Mouse (Mus musculus) neural tube, embryonic 12.5 days (tissue): Measurements from ENCODE around the gene Eif3b. TPM values are rescaled to one million over a fixed set of nuclear protein-coding genes. Genes with fewer than 3 reads are reported as not detected.

ENCODE experiments used
- ATAC-seq: fragments of 200-750 bp; cut with Nextera tagmentation; 2 replicates; pipeline ENCODE4 v1.8.0; 2017; ENCODE audit warnings: low read depth, mild to moderate bottlenecking, moderate TSS enrichment, moderate library complexity; ENCODE audit not compliant: low FRiP score
- H3K27ac ChIP-seq: fragments of 300-500 bp; sonication (generic); 2 replicates; pipeline ENCODE4 v1.5.1; 2016
- H3K27me3 ChIP-seq: fragments of 300-500 bp; sonication (generic); replicated peaks from 2 replicates; pipeline ENCODE4 v1.6.1; 2016; ENCODE audit warnings: mild to moderate bottlenecking
- H3K36me3 ChIP-seq: fragments of 300-500 bp; sonication (generic); 2 replicates; pipeline ENCODE4 v1.6.1; 2016; ENCODE audit warnings: mild to moderate bottlenecking
- H3K4me1 ChIP-seq: fragments of 300-500 bp; sonication (generic); 2 replicates; pipeline ENCODE4 v1.6.1; 2016
- H3K4me2 ChIP-seq: fragments of 300-500 bp; sonication (generic); replicated peaks from 2 replicates; pipeline ENCODE4 v1.6.1; 2016; ENCODE audit warnings: mild to moderate bottlenecking
- H3K4me3 ChIP-seq: fragments of 300-500 bp; sonication (generic); 2 replicates; pipeline ENCODE4 v1.5.1; 2016
- H3K9ac ChIP-seq: fragments of 300-500 bp; sonication (generic); 2 replicates; pipeline ENCODE4 v1.6.1; 2016; ENCODE audit warnings: mild to moderate bottlenecking
- H3K9me3 ChIP-seq: fragments of 300-500 bp; sonication (generic); 2 replicates; pipeline ENCODE4 v1.6.1; 2016; ENCODE audit warnings: mild to moderate bottlenecking
- WGBS: fragments of 180-500 bp; shearing (Covaris S2); methylation state at CpG from one replicate; pipeline ENCODE4 v1.1.7; 2016; 5-methylcytosine and 5-hydroxymethylcytosine counted together
- polyA plus RNA-seq: library from polyadenylated mRNA; unstranded; fragments of >200 nt; fragmentation: Nextera tagmentation; extraction: Ambion mirVana; gene quantifications from 2 replicates; pipeline ENCODE4 v1.2.1, GENCODE M21; 2016

Gene Eif3b
- polyA plus RNA-seq, 1 experiment from 2014 or later = 170 TPM

GRCm38 (mm10) chr5:140383559-140383958, 35.6 kb upstream of the Eif3b start:
- ATAC-seq = no peak
- no peak overlapping the region for H3K9ac ChIP-seq
- 0 out of 2 replicates have a peak overlapping the region, but pooled peaks have one; percentile 5 for H3K4me2 ChIP-seq
- H3K9me3 ChIP-seq = no peaks in the 10 kb centered on the region
- no peak overlapping the region for H3K4me3 ChIP-seq
- WGBS = 24% methylated on average over 7 of the region's 7 CpGs
- H3K27ac ChIP-seq = no peak overlapping the region
- no peaks in the 10 kb centered on the region for H3K36me3 ChIP-seq
- peaks cover 16% of the 10 kb centered on the region for H3K4me1 ChIP-seq
- no peaks in the 10 kb centered on the region for H3K27me3 ChIP-seq

- H3K4me1 ChIP-seq = peaks cover 18% of the 10 kb centered on the region
- H3K27me3 ChIP-seq = no peaks in the 10 kb centered on the region
- H3K27ac ChIP-seq = no peak overlapping the region
- no peaks in the 10 kb centered on the region for H3K36me3 ChIP-seq
- no peak overlapping the region for H3K4me2 ChIP-seq
- no peak overlapping the region for H3K9ac ChIP-seq
- no peak for ATAC-seq
- no peaks in the 10 kb centered on the region for H3K9me3 ChIP-seq
- H3K4me3 ChIP-seq = no peak overlapping the region
- 93% methylated on average over 1 of the region's 1 CpGs for WGBS
Measured at GRCm38 (mm10) chr5:140384462-140384861, 34.7 kb upstream of the Eif3b start.

- ATAC-seq = no peak
- no peak overlapping the region for H3K9ac ChIP-seq
- no peaks in the 10 kb centered on the region for H3K36me3 ChIP-seq
- no peak overlapping the region; the same call in 1 of the 2 replicates for H3K4me2 ChIP-seq
- no peak overlapping the region for H3K4me3 ChIP-seq
- H3K27ac ChIP-seq = no peak overlapping the region
- peaks cover 18% of the 10 kb centered on the region for H3K4me1 ChIP-seq
- WGBS = 87% methylated on average over 7 of the region's 7 CpGs
- no peaks in the 10 kb centered on the region for H3K27me3 ChIP-seq
- no peaks in the 10 kb centered on the region for H3K9me3 ChIP-seq
Measured at GRCm38 (mm10) chr5:140387236-140387635, 31.9 kb upstream of the Eif3b start.

GRCm38 (mm10) chr5:140387816-140388510, 31.2 kb upstream of the Eif3b start:
- no peak for ATAC-seq
- 85% methylated on average over 12 of the region's 12 CpGs for WGBS
- Histone ChIP-seq H3K4me1 (peaks cover 18% of the 10 kb centered on the region), H3K9me3 (no peaks in the 10 kb centered on the region), H3K27me3 (no peaks in the 10 kb centered on the region), H3K4me3 (peak overlapping the region; percentile 64), H3K27ac (no peak overlapping the region), H3K9ac (0 out of 2 replicates have a peak overlapping the region, but pooled peaks have one; percentile 49), H3K36me3 (no peaks in the 10 kb centered on the region), H3K4me2 (peak overlapping the region; percentile 77)

DNA sequence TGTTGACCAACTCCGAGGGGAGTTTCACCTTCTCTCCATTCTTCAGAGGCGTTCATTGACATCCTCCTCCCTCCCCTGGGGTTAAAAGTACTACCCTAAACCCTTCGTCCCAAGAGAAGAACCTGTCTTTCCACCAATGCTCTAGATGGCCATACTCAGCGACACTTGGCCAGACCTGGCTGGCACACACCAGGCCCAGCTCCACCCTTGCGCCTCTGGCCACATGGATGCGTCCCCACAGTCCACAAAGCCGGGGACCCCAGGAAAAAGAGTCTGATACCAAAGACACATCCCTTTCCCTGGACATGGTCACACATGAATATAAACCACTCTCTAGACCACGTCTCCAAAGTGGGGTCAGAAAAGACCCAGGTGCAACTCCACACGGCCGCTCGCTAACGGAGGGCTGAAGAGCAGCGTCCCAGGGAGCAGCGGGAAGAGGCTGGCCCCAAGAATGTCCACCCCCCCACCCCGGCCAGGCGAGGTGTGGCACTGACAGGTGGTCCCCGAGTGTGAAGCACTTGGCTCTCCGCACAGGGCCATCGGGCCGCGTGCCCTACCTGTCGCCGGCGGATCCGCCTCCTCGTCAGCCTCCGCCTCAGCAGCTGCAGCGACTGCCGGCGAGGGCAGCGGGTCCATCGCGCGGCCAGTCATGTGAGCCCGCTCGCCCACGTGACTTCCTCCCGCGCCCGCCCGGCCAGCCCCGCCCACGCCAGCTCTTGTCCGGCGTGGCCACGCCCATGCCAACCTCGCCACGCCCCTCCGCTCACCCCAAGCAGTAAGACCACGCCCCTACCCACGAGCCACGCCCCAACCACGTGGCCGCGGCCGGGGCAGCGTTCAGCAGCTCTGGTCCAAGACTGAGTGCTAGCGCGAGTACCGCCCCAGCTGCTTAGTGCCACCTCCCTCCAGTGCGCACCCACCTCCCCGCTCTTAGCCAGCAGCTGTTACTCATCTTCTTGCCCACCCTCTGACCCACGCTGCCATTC, 30.2 kb upstream of the Eif3b start, which contains the start of gene Snx8:
Gene Snx8 (minus strand): TSS at position 675 of the 989 bp plus-strand sequence.
- Histone ChIP-seq H3K27ac (peak within 1 kb of the TSS; percentile 33; the same call in 1 of the 2 replicates), H3K27me3 (no peaks in the 10 kb centered on the region), H3K9ac (peak within 1 kb of the TSS; percentile 49), H3K4me2 (peak within 1 kb of the TSS; percentile 77), H3K9me3 (no peaks in the 10 kb centered on the region), H3K4me1 (peaks cover 14% of the 10 kb centered on the region), H3K4me3 (peak within 1 kb of the TSS; percentile 64), H3K36me3 (no peaks in the 10 kb centered on the region)
- 1% methylated on average over 63 of the region's 63 CpGs for WGBS
- peak; percentile 93 for ATAC-seq

GRCm38 (mm10) chr5:140389647-140390046, 29.5 kb upstream of the Eif3b start:
- ATAC-seq = peak; percentile 18; the same call in 1 of the 2 replicates
- peak overlapping the region; percentile 77 for H3K4me2 ChIP-seq

DNA sequence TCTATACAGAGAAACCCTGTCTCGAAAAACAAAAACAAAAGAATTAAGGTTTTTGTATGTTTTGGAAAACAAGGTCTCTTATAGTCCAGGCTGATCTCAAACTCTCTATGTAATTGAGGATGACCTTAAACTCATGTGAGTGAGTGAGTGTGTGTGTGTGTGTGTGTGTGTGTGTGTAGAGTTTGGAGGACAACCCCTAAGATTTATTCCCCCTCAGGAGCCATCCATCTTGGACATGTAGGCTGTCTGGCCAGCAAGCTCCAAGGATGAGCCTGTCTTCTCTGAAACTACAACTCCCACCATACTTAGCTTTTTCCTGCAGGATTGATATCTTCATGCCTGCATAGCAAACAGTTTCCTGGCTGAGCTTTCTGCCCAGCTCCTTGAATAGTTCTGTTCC, 27.7 kb upstream of the Eif3b start:
- WGBS = 81% methylated on average over 1 of the region's 1 CpGs
- Histone ChIP-seq H3K4me2 (no peak overlapping the region), H3K27me3 (no peaks in the 10 kb centered on the region), H3K9me3 (no peaks in the 10 kb centered on the region), H3K4me3 (no peak overlapping the region), H3K27ac (no peak overlapping the region), H3K9ac (no peak overlapping the region), H3K36me3 (no peaks in the 10 kb centered on the region), H3K4me1 (peaks cover 14% of the 10 kb centered on the region)
- ATAC-seq = no peak

More at GRCm38 (mm10) chr5:140389647-140390046, 29.5 kb upstream of the Eif3b start:
- no peaks in the 10 kb centered on the region for H3K9me3 ChIP-seq
- 67% methylated on average over 3 of the region's 3 CpGs for WGBS
- peak overlapping the region; percentile 64 for H3K4me3 ChIP-seq
- peaks cover 14% of the 10 kb centered on the region for H3K4me1 ChIP-seq
- 0 out of 2 replicates have a peak overlapping the region, but pooled peaks have one; percentile 33 for H3K9ac ChIP-seq
- H3K36me3 ChIP-seq = no peaks in the 10 kb centered on the region
- H3K27me3 ChIP-seq = no peaks in the 10 kb centered on the region
- H3K27ac ChIP-seq = peak overlapping the region; percentile 33; the same call in 1 of the 2 replicates

GRCm38 (mm10) chr5:140391981-140392380, 27.1 kb upstream of the Eif3b start:
- Histone ChIP-seq H3K9me3 (no peaks in the 10 kb centered on the region), H3K4me2 (no peak overlapping the region), H3K27me3 (no peaks in the 10 kb centered on the region), H3K4me1 (peaks cover 14% of the 10 kb centered on the region), H3K4me3 (no peak overlapping the region), H3K36me3 (no peaks in the 10 kb centered on the region), H3K9ac (no peak overlapping the region), H3K27ac (no peak overlapping the region)
- no peak for ATAC-seq
- WGBS = 88% methylated on average over 5 of the region's 5 CpGs

DNA sequence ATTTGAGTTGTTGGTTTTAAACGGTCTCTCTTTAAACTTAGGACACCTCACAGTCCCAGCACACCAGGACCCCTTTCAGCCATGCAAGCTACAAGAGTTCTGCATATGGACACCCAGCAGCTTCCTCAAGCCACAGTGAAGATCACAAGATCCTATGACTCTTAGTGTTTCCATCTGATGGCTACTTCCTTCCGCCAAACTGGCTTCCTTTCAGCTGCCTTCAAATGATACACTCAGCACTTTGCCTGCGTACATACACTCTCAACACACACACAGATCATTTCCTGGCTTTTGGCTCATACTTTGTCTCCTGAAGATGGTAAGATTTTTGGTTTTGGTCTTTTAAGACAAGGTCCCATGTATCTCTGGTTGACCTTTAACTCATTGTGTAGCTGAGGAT, 26.4 kb upstream of the Eif3b start:
- no peak for ATAC-seq
- no peak overlapping the region for H3K27ac ChIP-seq

DNA sequence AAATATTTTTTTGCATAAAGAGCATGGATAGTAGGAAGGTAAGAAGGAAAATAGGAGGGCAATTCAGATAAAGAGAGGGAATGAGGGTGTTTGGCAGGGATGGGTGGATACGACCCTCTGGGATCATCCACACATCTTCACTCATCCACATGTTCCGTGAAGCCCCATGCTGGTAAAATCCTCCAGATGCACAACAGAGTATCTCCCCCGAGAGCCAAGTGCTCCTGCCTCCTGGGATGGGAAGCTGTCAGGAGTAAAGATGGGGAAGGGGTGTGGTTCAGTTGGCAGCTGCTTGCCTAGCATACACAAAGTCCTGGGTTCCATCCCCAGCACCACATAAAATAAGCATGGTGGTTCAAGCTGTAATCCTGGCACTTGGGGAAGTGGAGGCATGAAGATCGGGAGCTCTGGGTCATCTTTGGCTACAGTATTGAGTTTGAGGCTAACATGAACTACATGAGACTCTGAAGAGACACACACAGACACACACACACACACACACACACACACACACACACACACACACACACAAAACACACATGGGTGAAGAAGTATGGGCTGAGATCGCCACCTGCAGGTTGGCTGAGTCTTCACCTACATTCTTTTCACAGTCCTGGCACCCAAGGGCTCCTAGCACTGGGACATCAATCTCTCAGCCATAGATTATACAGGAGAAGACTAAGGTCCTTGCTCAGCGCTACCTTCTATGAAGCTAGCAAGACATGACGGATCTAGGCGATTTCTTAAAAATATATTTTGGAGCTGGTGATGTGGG, 22.8 kb upstream of the Eif3b start:
- H3K4me3 ChIP-seq = no peak overlapping the region
- no peak overlapping the region for H3K27ac ChIP-seq
- H3K4me1 ChIP-seq = no peaks in the 10 kb centered on the region
- H3K4me2 ChIP-seq = no peak overlapping the region
- no peaks in the 10 kb centered on the region for H3K36me3 ChIP-seq
- WGBS = 61% methylated on average over 8 of the region's 8 CpGs
- H3K9ac ChIP-seq = no peak overlapping the region
- no peaks in the 10 kb centered on the region for H3K9me3 ChIP-seq
- ATAC-seq = no peak
- H3K27me3 ChIP-seq = no peaks in the 10 kb centered on the region

More for the DNA sequence above, 26.4 kb upstream of the Eif3b start:
- Histone ChIP-seq H3K9ac (no peak overlapping the region), H3K36me3 (no peaks in the 10 kb centered on the region), H3K4me3 (no peak overlapping the region), H3K4me1 (peaks cover 11% of the 10 kb centered on the region), H3K27me3 (no peaks in the 10 kb centered on the region), H3K9me3 (no peaks in the 10 kb centered on the region), H3K4me2 (no peak overlapping the region)
- WGBS = 94% methylated on average over 3 of the region's 3 CpGs

DNA sequence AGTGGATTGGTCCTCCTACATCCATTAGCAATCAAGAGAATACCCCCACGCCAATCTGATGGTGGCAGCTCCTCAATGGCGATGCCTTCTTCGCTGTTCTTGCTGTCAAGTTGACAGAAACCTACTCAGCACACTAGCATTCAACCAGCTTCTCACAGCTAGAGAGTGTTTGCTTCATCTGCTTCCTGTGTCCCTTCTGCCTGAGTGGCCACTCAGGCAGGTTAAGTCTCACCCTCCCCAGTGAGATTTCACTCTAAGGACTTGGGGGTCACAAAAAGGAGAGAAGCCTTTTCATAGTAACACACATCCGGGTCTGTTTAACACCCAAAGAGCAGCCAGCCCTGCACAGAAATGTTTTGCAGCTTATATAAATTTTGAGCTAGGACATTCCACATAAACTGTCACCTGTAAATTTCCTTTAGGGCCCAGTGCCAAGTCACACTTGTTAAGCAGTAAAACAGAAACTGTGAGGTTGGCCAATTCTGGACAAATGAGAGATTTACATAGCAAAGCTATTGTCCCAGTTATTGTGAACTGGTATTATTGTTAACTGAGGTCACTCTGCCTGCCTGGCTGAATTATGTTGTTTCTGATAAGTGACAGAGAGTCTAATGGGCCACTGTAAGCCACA, 16.4 kb upstream of the Eif3b start:
- H3K4me2 ChIP-seq = no peak overlapping the region
- ATAC-seq = no peak
- no peak overlapping the region for H3K9ac ChIP-seq
- H3K9me3 ChIP-seq = no peaks in the 10 kb centered on the region
- 84% methylated on average over 4 of the region's 4 CpGs for WGBS
- no peak overlapping the region for H3K4me3 ChIP-seq
- H3K27me3 ChIP-seq = no peaks in the 10 kb centered on the region
- H3K4me1 ChIP-seq = no peaks in the 10 kb centered on the region
- no peaks in the 10 kb centered on the region for H3K36me3 ChIP-seq
- no peak overlapping the region for H3K27ac ChIP-seq
